Mouse (Mus musculus): Measurements from ENCODE around the gene Izumo3. TPM values are rescaled to one million over a fixed set of nuclear protein-coding genes. Genes with fewer than 3 reads are reported as not detected.
"Not testable (repeated sequence)": the region's sequence is repeated elsewhere in the genome, so short reads cannot be mapped to it uniquely, and the experiment has no call there.

Izumo3 gene
- polyA plus RNA-seq (2015; fragmentation: Nextera tagmentation; extraction: Ambion mirVana) = not detected in 2 replicates

DNA sequence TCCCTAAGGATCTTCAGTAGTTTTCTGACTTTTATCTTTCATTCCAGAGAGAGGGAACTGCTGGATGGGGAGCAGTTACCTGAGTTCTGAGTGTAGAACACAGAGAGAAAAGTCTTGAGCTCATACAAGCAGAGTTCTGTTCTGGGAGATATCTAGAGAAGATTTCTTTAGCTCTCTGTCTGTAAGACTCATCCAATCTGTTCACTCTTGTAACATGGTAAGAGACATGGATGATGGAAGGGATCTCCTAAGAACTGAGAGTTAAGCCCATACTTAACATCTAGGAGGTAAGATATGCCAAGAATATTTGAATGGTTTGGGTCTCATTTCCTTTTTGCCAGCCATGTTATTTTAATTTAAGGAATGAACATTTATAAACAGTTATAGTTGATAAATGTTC, at the start of gene Izumo3:
Gene Izumo3, minus strand, starts transcription at position 101 of the 400 bp plus-strand sequence.
- Histone ChIP-seq H3K27me3 (no peaks in the 10 kb centered on the region), H3K9me3 (no peaks in the 10 kb centered on the region), H3K4me1 (replicated peaks) (no peaks in the 10 kb centered on the region), H3K36me3 (no peaks in the 10 kb centered on the region), H3K4me2 (no peak within 1 kb of the TSS), H3K9ac (no peak within 1 kb of the TSS), H3K27ac (no peak within 1 kb of the TSS), H3K4me3 (no peak within 1 kb of the TSS)
- ATAC-seq (ENCODE audit: low FRiP score) = no peak

GRCm38 (mm10) chr4:92191649-92192048, 44.6 kb upstream of the Izumo3 start, which contains the start of gene Gm12666:
Gene Gm12666 (minus strand): TSS chr4:92191749.
- 90% methylated on average over 1 of the region's 1 CpGs for WGBS
- not testable (repeated sequence) for H3K4me1 ChIP-seq (replicated peaks); ATAC-seq (ENCODE audit: low FRiP score); H3K9ac ChIP-seq; H3K4me3 ChIP-seq; H3K9me3 ChIP-seq; H3K27me3 ChIP-seq; H3K4me2 ChIP-seq; H3K27ac ChIP-seq; H3K36me3 ChIP-seq

- H3K9ac ChIP-seq = no peak overlapping the region
- no peaks in the 10 kb centered on the region for H3K36me3 ChIP-seq
- 74% methylated on average over 1 of the region's 1 CpGs for WGBS
- no peaks in the 10 kb centered on the region for H3K9me3 ChIP-seq
- H3K27ac ChIP-seq = no peak overlapping the region
- H3K4me2 ChIP-seq = no peak overlapping the region
- H3K27me3 ChIP-seq = no peaks in the 10 kb centered on the region
- H3K4me3 ChIP-seq = no peak overlapping the region
- no peaks in the 10 kb centered on the region for H3K4me1 ChIP-seq (replicated peaks)
- ATAC-seq (ENCODE audit: low FRiP score) = no peak
These were observed 5.6 kb upstream of the Izumo3 start for GRCm38 (mm10) chr4:92152646-92153045.

DNA sequence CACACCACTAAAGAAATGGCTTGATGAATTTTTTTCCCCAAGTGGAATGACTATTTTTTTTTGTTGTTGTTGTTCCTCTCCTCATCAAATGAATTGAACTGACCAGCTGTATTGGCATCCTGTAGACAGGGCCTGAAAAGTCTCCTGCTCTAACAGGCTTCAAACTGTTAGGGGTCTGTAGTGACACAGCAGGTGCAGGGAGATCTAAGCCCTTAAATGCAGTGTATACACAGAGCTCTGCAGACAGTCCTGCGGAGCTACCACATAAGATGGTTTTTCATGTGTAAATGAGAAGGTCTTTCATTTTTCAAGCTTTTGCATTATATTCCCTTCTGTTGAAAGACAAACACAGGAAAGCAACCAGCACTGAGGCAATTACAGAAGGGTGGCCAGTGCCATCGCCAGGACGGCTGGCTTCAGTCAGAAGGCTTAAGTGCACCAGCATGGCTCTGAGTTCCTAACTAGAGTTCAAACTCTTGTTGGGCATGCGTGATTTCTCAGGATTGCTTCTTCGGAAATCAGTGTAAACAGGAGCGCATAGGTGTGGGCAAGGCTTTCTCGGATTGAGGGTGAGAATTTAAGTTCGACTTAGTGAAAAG, 35.5 kb downstream of the Izumo3 start:
- H3K27me3 ChIP-seq = no peaks in the 10 kb centered on the region
- 0 out of 2 replicates have a peak, but pooled peaks have one; percentile 74 for ATAC-seq (ENCODE audit: low FRiP score)
- no peak overlapping the region for H3K27ac ChIP-seq
- no peaks in the 10 kb centered on the region for H3K9me3 ChIP-seq
- H3K36me3 ChIP-seq = no peaks in the 10 kb centered on the region
- H3K4me3 ChIP-seq = no peak overlapping the region
- H3K9ac ChIP-seq = no peak overlapping the region
- 23% methylated on average over 8 of the region's 8 CpGs for WGBS
- no peak overlapping the region for H3K4me2 ChIP-seq
- peaks cover 3% of the 10 kb centered on the region; the same call in 1 of the 2 replicates for H3K4me1 ChIP-seq (replicated peaks)

- Histone ChIP-seq H3K27ac (no peak overlapping the region), H3K4me3 (no peak overlapping the region), H3K27me3 (no peaks in the 10 kb centered on the region), H3K9ac (no peak overlapping the region), H3K36me3 (no peaks in the 10 kb centered on the region), H3K4me2 (no peak overlapping the region), H3K9me3 (no peaks in the 10 kb centered on the region), H3K4me1 (replicated peaks) (no peaks in the 10 kb centered on the region)
- WGBS = 66% methylated on average over 4 of the region's 4 CpGs
- ATAC-seq (ENCODE audit: low FRiP score) = no peak
These were observed 49.6 kb downstream of the Izumo3 start for GRCm38 (mm10) chr4:92097386-92097785.

DNA sequence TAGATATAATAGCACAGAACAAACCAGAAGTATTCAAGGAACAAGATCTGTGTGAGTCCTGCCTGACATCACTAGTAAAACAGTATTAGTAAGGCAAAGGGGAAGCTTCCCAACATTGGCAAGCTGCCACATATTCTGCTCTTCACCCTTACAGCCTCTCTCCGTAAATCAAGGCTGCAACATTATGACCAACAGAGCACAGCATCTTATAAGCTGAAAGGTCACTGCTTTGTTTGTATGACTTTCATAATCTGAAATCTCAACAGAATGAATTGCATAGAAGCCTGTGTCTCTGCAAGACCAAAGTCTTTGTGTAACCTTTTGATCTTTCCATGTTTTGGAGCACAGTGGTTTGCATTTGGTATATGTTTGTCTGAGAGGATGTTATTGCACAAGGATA, 51.1 kb downstream of the Izumo3 start:
- Histone ChIP-seq H3K4me1 (replicated peaks) (no peaks in the 10 kb centered on the region), H3K36me3 (no peaks in the 10 kb centered on the region), H3K27me3 (no peaks in the 10 kb centered on the region), H3K4me3 (no peak overlapping the region), H3K9me3 (no peaks in the 10 kb centered on the region), H3K9ac (no peak overlapping the region), H3K27ac (no peak overlapping the region), H3K4me2 (no peak overlapping the region)
- no peak for ATAC-seq (ENCODE audit: low FRiP score)
- 60% methylated on average over 1 of the region's 1 CpGs for WGBS

Other genes starting within 250 kb of the Izumo3 start
- not detected in 2 replicates for gene Gm12666, start 44.5 kb upstream of the Izumo3 start, polyA plus RNA-seq (2015; fragmentation: Nextera tagmentation; extraction: Ambion mirVana)

All from hindbrain, embryonic 13.5 days (tissue).